Mouse (Mus musculus) bone marrow, adult 2 months (tissue): ENCODE measurements around the gene Kansl3.

Experiments used
- CTCF ChIP-seq: fragments of 200-500 bp; IDR thresholded peaks from 2 replicates; pipeline ENCODE4 v1.5.1; 2011; ENCODE audit warnings: low read length, control low read depth; ENCODE audit not compliant: control insufficient read depth, insufficient read depth
- POLR2A ChIP-seq: fragments of 200-500 bp; IDR thresholded peaks from 2 replicates; pipeline ENCODE4 v1.6.1; 2011; ENCODE audit warnings: low read depth, mild to moderate bottlenecking, control low read depth, low read length, borderline replicate concordance; ENCODE audit not compliant: control insufficient read depth

GRCm38 (mm10) chr1:36368969-36369645, at the start of gene Kansl3:
- TF ChIP-seq CTCF, result no peak
- peak; percentile 81; the same call in 1 of the 2 replicates for TF ChIP-seq POLR2A
